Mouse (Mus musculus) hindbrain, embryonic 11.5 days (tissue): ENCODE results near the gene Shh. TPM values are rescaled to one million over a fixed set of nuclear protein-coding genes. Genes with fewer than 3 reads are reported as not detected.

Experiments
- ATAC-seq: fragments of 200-750 bp; cut with Nextera tagmentation; 2 replicates; pipeline ENCODE4 v1.8.0; 2017; ENCODE audit warnings: mild to moderate bottlenecking, moderate TSS enrichment, moderate library complexity; ENCODE audit not compliant: low FRiP score
- DNase-seq: peaks from one replicate; pipeline ENCODE4 v3.0.0-alpha.2; 2015; ENCODE audit warnings: low spot score
- H3K27ac ChIP-seq: fragments of 300-500 bp; sonication (generic); 2 replicates; pipeline ENCODE4 v1.5.1; 2014; ENCODE audit warnings: mild to moderate bottlenecking, low read depth, low read length
- H3K27me3 ChIP-seq: fragments of 300-500 bp; sonication (generic); 2 replicates; pipeline ENCODE4 v1.6.1; 2014; ENCODE audit warnings: mild to moderate bottlenecking, low read length, moderate library complexity, mixed read lengths; ENCODE audit not compliant: control insufficient read depth, insufficient read depth
- H3K36me3 ChIP-seq: fragments of 300-500 bp; sonication (generic); 2 replicates; pipeline ENCODE4 v1.6.1; 2014; ENCODE audit warnings: mild to moderate bottlenecking, low read length, moderate library complexity, mixed read lengths; ENCODE audit not compliant: control insufficient read depth, insufficient read depth
- H3K4me1 ChIP-seq: fragments of 300-500 bp; sonication (generic); replicated peaks from 2 replicates; pipeline ENCODE4 v1.6.1; 2014; ENCODE audit warnings: low read length, mixed read lengths; ENCODE audit not compliant: control insufficient read depth, insufficient read depth
- H3K4me2 ChIP-seq: fragments of 300-500 bp; sonication (generic); replicated peaks from 2 replicates; pipeline ENCODE4 v1.6.1; 2014; ENCODE audit warnings: mild to moderate bottlenecking, low read depth, low read length
- H3K4me3 ChIP-seq: fragments of 300-500 bp; sonication (generic); 2 replicates; pipeline ENCODE4 v1.5.1; 2014; ENCODE audit warnings: low read depth, low read length
- H3K9ac ChIP-seq: fragments of 300-500 bp; sonication (generic); 2 replicates; pipeline ENCODE4 v1.6.1; 2014; ENCODE audit warnings: low read depth, low read length
- H3K9me3 ChIP-seq: fragments of 300-500 bp; sonication (generic); 2 replicates; pipeline ENCODE4 v1.6.1; 2016; ENCODE audit warnings: low read length; ENCODE audit not compliant: control insufficient read depth
- WGBS: fragments of 180-500 bp; shearing (Covaris S2); extraction: QIAGEN DNeasy Blood & Tissue Kit; methylation state at CpG from one replicate; pipeline ENCODE4 v1.1.7; 2014; 5-methylcytosine and 5-hydroxymethylcytosine counted together
- polyA plus RNA-seq: library from polyadenylated mRNA; unstranded; fragments of >200 nt; fragmentation: Nextera tagmentation; extraction: Ambion mirVana; gene quantifications from 2 replicates; pipeline ENCODE4 v1.2.1, GENCODE M21; 2014

Shh gene
- polyA plus RNA-seq, result 1.6 and 2.7 TPM in 2 replicates

DNA sequence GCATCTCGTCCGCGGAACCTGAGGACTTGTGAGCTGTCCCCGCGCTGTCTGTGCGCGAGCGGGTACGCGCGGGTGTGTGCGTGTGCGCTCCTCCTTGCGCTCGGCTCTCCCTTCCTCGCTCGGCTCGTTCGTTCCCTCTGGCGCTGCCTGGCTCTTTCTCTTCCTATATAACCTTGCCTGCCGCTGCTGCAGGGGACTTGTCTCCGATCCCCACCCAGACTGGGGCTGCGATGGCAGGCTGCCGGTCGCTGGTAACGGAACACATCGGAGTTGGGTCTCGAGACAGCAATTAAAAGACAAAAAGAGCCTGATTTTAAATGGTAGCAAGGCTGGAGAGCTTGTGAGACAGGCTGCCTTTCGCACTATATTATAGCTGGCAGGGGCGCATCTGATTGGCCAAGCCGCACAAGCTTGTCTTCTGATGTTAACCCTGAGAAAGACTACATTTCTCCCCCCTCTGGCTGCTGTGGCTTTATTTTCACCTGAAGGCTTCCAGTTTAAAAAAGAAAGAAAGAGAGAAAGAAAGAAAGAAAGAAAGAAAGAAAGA is at the start of gene Shh:
Gene Shh (minus strand): TSS at position 497 of the 547 bp plus-strand sequence.
- Histone ChIP-seq H3K9me3 (no peaks in the 10 kb centered on the region), H3K36me3 (no peaks in the 10 kb centered on the region), H3K27me3 (peaks cover 76% of the 10 kb centered on the region), H3K27ac (no peak within 1 kb of the TSS), H3K9ac (peak within 1 kb of the TSS; percentile 38; the same call in 1 of the 2 replicates), H3K4me1 (peaks cover 9% of the 10 kb centered on the region; the same call in 1 of the 2 replicates), H3K4me2 (peak within 1 kb of the TSS; percentile 36), H3K4me3 (peak within 1 kb of the TSS; percentile 46)
- DNase-seq (peak; percentile 53), ATAC-seq (no peak)
- WGBS, result under 1% methylated on average over 29 of the region's 31 CpGs

DNA sequence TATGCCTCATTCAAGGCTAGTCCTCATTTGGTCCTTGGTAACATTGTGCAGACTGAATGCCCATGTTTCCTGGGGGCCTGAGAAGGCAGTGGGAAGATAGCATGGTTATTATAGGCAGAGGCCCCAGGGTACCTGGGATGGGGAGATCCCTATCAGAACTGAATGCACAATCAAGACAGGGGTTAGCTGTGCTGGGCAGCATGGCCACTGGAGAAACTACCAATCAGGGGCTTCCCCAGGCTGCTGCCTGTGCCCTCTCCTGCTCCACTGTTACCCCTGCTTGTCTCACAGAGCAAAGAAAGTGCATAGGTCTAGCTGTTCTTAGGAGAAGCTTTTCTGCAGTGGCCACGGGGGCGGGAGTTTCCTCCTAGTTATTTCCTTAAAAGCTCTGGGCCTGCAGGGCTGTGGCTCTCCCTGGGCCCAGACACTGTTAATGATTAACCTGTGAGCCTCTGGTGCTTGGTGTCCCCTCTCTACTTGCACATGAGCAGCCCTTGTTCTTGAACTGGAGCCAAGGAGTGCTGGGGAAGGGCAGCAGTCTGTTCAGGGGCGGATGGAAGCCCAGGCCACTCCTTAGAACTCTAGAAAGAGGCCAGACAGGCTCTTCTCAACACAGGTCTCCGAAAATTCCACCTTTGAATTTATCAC is 33.9 kb upstream of the Shh start:
- H3K9me3 ChIP-seq, result no peaks in the 10 kb centered on the region
- WGBS, result 60% methylated on average over 4 of the region's 4 CpGs
- ATAC-seq (no peak), DNase-seq (no peak)
- H3K27me3 ChIP-seq, result no peaks in the 10 kb centered on the region
- no peaks in the 10 kb centered on the region for H3K4me1 ChIP-seq
- H3K27ac ChIP-seq, result no peak overlapping the region
- no peak overlapping the region for H3K4me2 ChIP-seq
- H3K4me3 ChIP-seq, result no peak overlapping the region
- no peaks in the 10 kb centered on the region for H3K36me3 ChIP-seq
- no peak overlapping the region for H3K9ac ChIP-seq

DNA sequence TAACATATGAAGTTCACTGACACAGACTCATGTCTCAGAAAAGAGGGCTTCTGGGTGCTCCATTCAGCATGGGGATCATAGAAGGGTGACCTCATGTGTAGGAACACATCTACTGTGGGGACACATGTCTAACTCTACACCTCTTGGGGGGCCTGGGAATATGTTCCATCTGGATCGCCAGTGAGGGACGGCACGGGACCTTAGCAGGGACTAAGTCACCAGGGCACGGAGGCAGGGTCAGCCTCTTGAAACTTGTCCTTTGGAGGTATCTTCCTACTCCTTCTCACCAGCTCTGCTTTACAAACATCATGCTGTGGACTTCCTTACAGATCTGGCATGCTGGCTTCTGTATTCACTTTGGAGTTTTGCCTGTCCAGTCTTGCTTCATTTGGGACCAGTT is 31.8 kb upstream of the Shh start:
- ATAC-seq (no peak), DNase-seq (no peak)
- Histone ChIP-seq H3K9ac (no peak overlapping the region), H3K4me3 (no peak overlapping the region), H3K4me2 (no peak overlapping the region), H3K36me3 (no peaks in the 10 kb centered on the region), H3K27ac (no peak overlapping the region), H3K9me3 (no peaks in the 10 kb centered on the region), H3K27me3 (no peaks in the 10 kb centered on the region), H3K4me1 (no peaks in the 10 kb centered on the region)
- WGBS, result 88% methylated on average over 4 of the region's 4 CpGs

DNA sequence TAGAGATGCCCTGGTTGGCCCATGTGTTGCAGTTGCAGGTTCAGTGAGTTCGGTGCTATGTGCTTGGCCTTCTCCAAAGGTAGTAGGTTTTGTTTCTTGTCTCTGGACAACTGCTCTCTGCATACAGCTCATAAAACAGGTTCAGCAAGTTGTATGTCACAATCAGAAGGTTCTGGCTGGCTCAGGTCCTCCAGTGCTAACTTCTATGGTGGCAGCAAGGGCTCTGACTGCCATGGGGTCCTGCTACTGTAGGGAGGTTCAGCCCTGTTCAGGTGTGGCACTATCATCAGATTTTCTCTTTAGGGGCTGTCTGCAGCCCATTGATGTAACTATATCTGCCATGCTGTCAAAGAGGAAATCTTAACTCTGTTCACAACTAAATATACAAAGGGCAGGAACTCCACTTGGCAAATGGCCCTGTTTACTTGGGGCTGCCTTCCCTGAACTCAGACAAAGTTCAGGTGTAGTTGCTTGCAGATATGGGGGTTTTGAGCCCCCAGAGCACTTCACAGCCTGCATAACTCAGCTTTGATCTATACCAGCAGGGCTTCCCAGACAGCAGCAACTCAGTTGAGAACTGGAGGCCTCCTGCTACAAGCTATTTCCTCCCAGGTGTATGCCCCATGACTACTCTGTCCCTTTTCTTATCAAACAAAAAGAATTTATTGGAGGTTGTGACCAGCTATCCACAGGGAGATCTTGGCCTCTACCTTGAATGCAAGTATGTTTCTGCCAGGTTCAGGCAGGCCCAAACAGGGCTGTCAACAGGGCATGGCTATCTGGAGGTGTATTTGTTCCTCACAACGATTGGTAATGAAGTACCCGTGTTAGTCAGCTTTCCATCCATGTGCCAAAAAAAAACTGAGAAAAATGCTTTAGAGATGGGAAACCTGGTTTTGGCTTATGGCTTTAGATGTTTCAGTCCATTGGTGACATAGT is 28.9 kb upstream of the Shh start:
- DNase-seq (no peak), ATAC-seq (no peak)
- H3K4me1 ChIP-seq, result no peaks in the 10 kb centered on the region
- no peaks in the 10 kb centered on the region for H3K27me3 ChIP-seq
- no peaks in the 10 kb centered on the region for H3K36me3 ChIP-seq
- H3K27ac ChIP-seq, result no peak overlapping the region
- H3K9ac ChIP-seq, result no peak overlapping the region
- no peak overlapping the region for H3K4me2 ChIP-seq
- WGBS, result 94% methylated on average over 3 of the region's 3 CpGs
- H3K9me3 ChIP-seq, result no peaks in the 10 kb centered on the region
- no peak overlapping the region for H3K4me3 ChIP-seq

DNA sequence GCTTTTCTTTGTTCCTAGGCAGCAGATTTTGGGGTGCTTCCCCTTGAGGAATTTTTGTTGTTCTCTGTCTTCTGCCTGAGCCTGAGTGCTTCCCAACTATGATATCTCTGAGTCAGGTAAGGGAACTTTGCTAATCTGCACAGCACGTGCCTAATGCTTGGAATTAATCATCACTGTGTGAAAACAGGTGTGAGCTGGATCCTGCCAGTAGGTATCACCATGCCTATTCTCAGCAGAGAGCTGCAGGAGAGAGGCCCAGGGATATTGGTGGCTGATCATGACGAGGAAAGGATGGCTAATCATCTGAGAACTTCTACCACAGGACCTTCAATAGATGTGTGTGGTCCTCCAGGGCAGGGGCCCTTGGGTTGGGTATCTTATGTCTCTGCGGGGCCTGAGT is 26.5 kb upstream of the Shh start:
- Histone ChIP-seq H3K4me3 (no peak overlapping the region), H3K27me3 (no peaks in the 10 kb centered on the region), H3K36me3 (no peaks in the 10 kb centered on the region), H3K27ac (no peak overlapping the region), H3K4me2 (no peak overlapping the region), H3K9ac (no peak overlapping the region), H3K9me3 (no peaks in the 10 kb centered on the region), H3K4me1 (no peaks in the 10 kb centered on the region)
- DNase-seq (no peak), ATAC-seq (no peak)
- WGBS, result 72% methylated on average over 3 of the region's 3 CpGs

DNA sequence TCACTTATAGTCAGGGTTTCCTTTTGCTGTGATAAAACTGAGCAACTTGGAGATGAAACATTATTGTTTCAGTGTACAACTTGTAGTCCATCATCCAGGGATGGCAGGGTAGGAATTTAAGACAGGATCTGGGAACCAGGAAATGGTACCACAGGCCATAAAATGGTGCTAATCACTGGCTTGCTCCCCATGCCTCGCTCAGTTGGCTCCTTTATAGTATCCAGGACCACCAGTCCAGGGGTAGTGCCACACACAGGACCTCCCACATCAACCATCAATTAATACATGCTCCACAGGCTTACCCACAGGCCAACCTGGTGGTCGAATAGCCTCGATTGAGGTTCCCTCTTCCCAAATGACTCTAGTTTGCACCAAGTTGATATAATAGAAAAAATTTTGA is 15.9 kb upstream of the Shh start:
- Histone ChIP-seq H3K9me3 (no peaks in the 10 kb centered on the region), H3K9ac (no peak overlapping the region), H3K4me1 (no peaks in the 10 kb centered on the region), H3K27ac (no peak overlapping the region), H3K4me2 (no peak overlapping the region), H3K36me3 (no peaks in the 10 kb centered on the region), H3K27me3 (no peaks in the 10 kb centered on the region), H3K4me3 (no peak overlapping the region)
- DNase-seq (no peak), ATAC-seq (no peak)
- 83% methylated on average over 3 of the region's 3 CpGs for WGBS

GRCm38 (mm10) chr5:28481730-28482129 is 14.7 kb upstream of the Shh start:
- Histone ChIP-seq H3K4me3 (no peak overlapping the region), H3K4me2 (no peak overlapping the region), H3K27ac (no peak overlapping the region), H3K36me3 (no peaks in the 10 kb centered on the region), H3K27me3 (no peaks in the 10 kb centered on the region), H3K4me1 (no peaks in the 10 kb centered on the region), H3K9me3 (no peaks in the 10 kb centered on the region), H3K9ac (no peak overlapping the region)
- 71% methylated on average over 2 of the region's 2 CpGs for WGBS
- DNase-seq, result no peak
- ATAC-seq, result no peak

DNA sequence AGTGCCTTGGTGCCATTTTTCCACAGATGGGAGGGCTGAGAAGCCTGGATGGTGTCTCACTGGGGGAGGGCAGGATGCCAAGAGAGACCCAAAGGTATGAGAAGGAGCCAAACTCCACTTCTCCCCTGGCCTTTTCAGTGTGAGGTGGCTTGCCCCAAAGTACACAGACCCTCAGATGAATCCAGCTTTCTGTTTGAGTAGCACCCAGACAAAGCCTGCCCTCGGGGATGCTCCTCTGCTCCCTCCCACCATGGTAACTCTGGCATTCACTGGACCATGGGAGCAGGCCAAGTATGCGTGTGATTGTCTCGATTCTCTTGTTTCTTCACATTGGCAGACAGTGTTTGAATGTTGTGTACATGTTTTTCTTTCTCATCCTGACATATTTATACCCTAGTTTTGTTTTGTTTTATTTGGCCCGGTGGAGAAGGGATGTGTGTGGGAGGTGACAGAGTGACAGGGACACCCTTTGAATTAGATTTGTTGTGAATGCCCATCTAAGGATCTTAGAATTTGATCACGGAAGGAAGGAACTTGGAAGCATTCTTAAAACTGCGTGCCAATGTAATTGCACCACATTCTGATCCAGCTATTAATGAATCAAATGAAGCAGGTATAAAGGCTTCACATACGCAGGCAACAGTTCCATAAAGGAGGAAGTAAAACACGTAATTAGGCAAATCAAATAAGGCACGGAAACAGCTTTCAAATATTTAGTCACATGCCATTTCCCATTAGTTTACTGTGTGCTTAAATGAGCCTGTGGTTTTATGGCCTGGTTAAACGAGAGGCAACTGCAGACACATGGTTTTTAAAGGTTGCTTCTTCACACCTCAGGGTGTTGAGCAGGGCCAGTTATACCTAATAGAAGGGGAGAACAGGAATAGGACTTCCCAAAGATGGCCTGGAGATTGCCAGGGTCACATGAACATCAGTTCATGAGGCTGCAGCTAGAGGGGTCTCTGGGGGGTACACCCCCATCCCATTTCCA is 9.6 kb upstream of the Shh start:
- no peaks in the 10 kb centered on the region for H3K9me3 ChIP-seq
- ATAC-seq (no peak), DNase-seq (no peak)
- H3K9ac ChIP-seq, result no peak overlapping the region
- H3K4me1 ChIP-seq, result no peaks in the 10 kb centered on the region
- H3K4me3 ChIP-seq, result no peak overlapping the region
- no peak overlapping the region for H3K27ac ChIP-seq
- no peaks in the 10 kb centered on the region for H3K36me3 ChIP-seq
- no peak overlapping the region for H3K4me2 ChIP-seq
- no peaks in the 10 kb centered on the region for H3K27me3 ChIP-seq
- WGBS, result 72% methylated on average over 10 of the region's 10 CpGs
